Mouse (Mus musculus) neural tube, embryonic 13.5 days (tissue): ENCODE measurements around the gene Rab7. TPM values are rescaled to one million over a fixed set of nuclear protein-coding genes. Genes with fewer than 3 reads are reported as not detected.

Experiments used
- ATAC-seq: fragments of 200-750 bp; cut with Nextera tagmentation; 2 replicates; pipeline ENCODE4 v1.8.0; 2017; ENCODE audit warnings: low read depth, mild to moderate bottlenecking, moderate TSS enrichment, moderate library complexity
- H3K27ac ChIP-seq: fragments of 300-500 bp; sonication (generic); replicated peaks from 2 replicates; pipeline ENCODE4 v1.5.1; 2015; ENCODE audit warnings: moderate library complexity, mild to moderate bottlenecking, inconsistent platforms
- H3K27me3 ChIP-seq: fragments of 300-500 bp; sonication (generic); 2 replicates; pipeline ENCODE4 v1.6.1; 2015; ENCODE audit warnings: mild to moderate bottlenecking, inconsistent platforms
- H3K36me3 ChIP-seq: fragments of 300-500 bp; sonication (generic); 2 replicates; pipeline ENCODE4 v1.6.1; 2015; ENCODE audit warnings: mild to moderate bottlenecking, inconsistent platforms
- H3K4me1 ChIP-seq: fragments of 300-500 bp; sonication (generic); replicated peaks from 2 replicates; pipeline ENCODE4 v1.6.1; 2015; ENCODE audit warnings: inconsistent platforms
- H3K4me2 ChIP-seq: fragments of 300-500 bp; sonication (generic); 2 replicates; pipeline ENCODE4 v1.6.1; 2015; ENCODE audit warnings: inconsistent platforms, mild to moderate bottlenecking, moderate library complexity
- H3K4me3 ChIP-seq: fragments of 300-500 bp; sonication (generic); 2 replicates; pipeline ENCODE4 v1.5.1; 2015; ENCODE audit warnings: mild to moderate bottlenecking, inconsistent platforms
- H3K9ac ChIP-seq: fragments of 300-500 bp; sonication (generic); 2 replicates; pipeline ENCODE4 v1.6.1; 2015; ENCODE audit warnings: moderate library complexity, mild to moderate bottlenecking, inconsistent platforms
- H3K9me3 ChIP-seq: fragments of 300-500 bp; sonication (generic); 2 replicates; pipeline ENCODE4 v1.6.1; 2016; ENCODE audit warnings: inconsistent platforms
- WGBS: fragments of 180-500 bp; shearing (Covaris S2); methylation state at CpG from one replicate; pipeline ENCODE4 v1.1.7; 2015; 5-methylcytosine and 5-hydroxymethylcytosine counted together
- polyA plus RNA-seq: library from polyadenylated mRNA; unstranded; fragments of >200 nt; fragmentation: Nextera tagmentation; extraction: Ambion mirVana; gene quantifications from 2 replicates; pipeline ENCODE4 v1.2.1, GENCODE M21; 2015

The Rab7 gene
- polyA plus RNA-seq, 1 experiment from 2014 or later, result 327 TPM

- Histone ChIP-seq H3K4me3 (no peak overlapping the region), H3K27ac (no peak overlapping the region), H3K36me3 (no peaks in the 10 kb centered on the region), H3K9me3 (no peaks in the 10 kb centered on the region), H3K27me3 (peaks cover 19% of the 10 kb centered on the region), H3K4me1 (no peaks in the 10 kb centered on the region), H3K9ac (no peak overlapping the region), H3K4me2 (no peak overlapping the region)
- 56% methylated on average over 3 of the region's 3 CpGs for WGBS
- no peak for ATAC-seq
These were observed 20.9 kb upstream of the Rab7 start for GRCm38 (mm10) chr6:88065968-88066367.

DNA sequence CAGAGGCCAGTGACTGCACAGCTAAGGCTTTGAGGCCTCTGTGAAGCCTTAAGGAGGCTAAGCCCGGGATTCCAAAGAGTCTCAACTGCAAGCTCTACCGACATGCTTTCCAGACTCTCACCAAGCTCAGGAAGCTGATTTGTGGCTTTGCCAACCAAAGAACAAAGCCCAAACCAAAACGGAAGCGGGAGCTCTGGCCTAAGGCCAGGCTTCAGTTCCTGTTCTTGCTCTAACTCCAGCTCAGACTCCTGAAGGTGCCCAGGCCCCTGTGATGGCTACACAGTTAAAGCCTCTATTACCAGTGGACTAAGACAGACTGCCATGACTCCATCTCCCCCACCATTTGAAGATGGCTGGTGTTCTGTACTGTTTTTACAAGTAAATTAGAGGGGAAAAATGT lies 20.0 kb upstream of the Rab7 start:
- ATAC-seq, result no peak
- 70% methylated on average over 4 of the region's 4 CpGs for WGBS
- H3K27ac ChIP-seq, result no peak overlapping the region

GRCm38 (mm10) chr6:88064072-88064642 lies 19.1 kb upstream of the Rab7 start:
- H3K9ac ChIP-seq, result no peak overlapping the region
- H3K36me3 ChIP-seq, result no peaks in the 10 kb centered on the region
- no peak overlapping the region for H3K4me2 ChIP-seq
- H3K27me3 ChIP-seq, result peaks cover 7% of the 10 kb centered on the region; the same call in 1 of the 2 replicates
- H3K4me3 ChIP-seq, result no peak overlapping the region
- no peaks in the 10 kb centered on the region for H3K9me3 ChIP-seq
- WGBS, result 91% methylated on average over 3 of the region's 3 CpGs
- H3K4me1 ChIP-seq, result no peaks in the 10 kb centered on the region
- no peak overlapping the region for H3K27ac ChIP-seq
- no peak for ATAC-seq

More for the DNA sequence above, 20.0 kb upstream of the Rab7 start:
- Histone ChIP-seq H3K4me3 (no peak overlapping the region), H3K9me3 (no peaks in the 10 kb centered on the region), H3K36me3 (no peaks in the 10 kb centered on the region), H3K9ac (no peak overlapping the region), H3K4me2 (no peak overlapping the region), H3K27me3 (peaks cover 17% of the 10 kb centered on the region), H3K4me1 (no peaks in the 10 kb centered on the region)

DNA sequence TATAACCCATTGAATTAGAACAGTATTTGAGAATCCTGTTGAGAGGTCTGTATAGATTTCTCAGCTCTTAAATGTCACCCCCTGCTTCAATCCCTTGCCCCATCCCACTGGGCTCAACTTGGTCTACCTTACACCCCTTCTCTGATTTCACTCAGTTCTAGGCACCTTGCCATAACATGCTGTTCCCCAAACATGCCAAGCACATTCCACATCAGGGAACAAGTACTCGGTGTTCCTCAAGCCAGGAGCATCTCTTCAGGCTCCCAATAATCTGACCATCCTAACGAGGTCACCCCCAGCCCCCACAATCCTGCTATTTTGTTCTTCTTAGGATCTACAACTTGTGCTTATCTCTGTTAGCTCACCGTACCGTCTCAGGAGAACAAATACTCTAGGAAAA lies 17.3 kb upstream of the Rab7 start:
- H3K27ac ChIP-seq, result no peak overlapping the region
- ATAC-seq, result no peak
- H3K4me1 ChIP-seq, result no peaks in the 10 kb centered on the region
- WGBS, result 86% methylated on average over 4 of the region's 4 CpGs
- no peak overlapping the region for H3K4me3 ChIP-seq
- no peaks in the 10 kb centered on the region for H3K9me3 ChIP-seq
- H3K9ac ChIP-seq, result no peak overlapping the region
- no peaks in the 10 kb centered on the region for H3K27me3 ChIP-seq
- H3K36me3 ChIP-seq, result no peaks in the 10 kb centered on the region
- H3K4me2 ChIP-seq, result no peak overlapping the region

DNA sequence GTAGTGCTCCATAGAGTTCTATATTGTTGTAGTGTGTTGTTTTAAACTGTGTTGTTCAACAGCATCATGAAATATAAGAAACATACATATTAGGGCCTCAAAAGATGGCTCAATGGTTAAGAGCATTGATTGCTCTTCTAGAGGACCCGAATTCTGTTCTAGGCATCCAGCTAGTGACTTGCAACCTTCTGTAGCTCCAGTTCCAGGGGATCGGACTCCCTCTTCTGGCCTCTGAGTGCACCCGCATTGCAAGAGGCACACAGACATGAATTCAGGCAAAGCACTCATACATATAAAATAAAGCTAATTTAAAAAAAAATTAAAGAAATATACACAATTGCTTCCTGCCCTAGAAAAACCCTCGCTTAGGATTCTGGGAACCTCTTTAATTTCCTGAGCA lies 16.3 kb upstream of the Rab7 start:
- no peak overlapping the region for H3K27ac ChIP-seq
- 83% methylated on average over 4 of the region's 4 CpGs for WGBS
- no peak overlapping the region for H3K9ac ChIP-seq
- H3K9me3 ChIP-seq, result no peaks in the 10 kb centered on the region
- H3K36me3 ChIP-seq, result no peaks in the 10 kb centered on the region
- H3K4me3 ChIP-seq, result no peak overlapping the region
- H3K27me3 ChIP-seq, result no peaks in the 10 kb centered on the region
- no peaks in the 10 kb centered on the region for H3K4me1 ChIP-seq
- ATAC-seq, result no peak
- H3K4me2 ChIP-seq, result no peak overlapping the region

DNA sequence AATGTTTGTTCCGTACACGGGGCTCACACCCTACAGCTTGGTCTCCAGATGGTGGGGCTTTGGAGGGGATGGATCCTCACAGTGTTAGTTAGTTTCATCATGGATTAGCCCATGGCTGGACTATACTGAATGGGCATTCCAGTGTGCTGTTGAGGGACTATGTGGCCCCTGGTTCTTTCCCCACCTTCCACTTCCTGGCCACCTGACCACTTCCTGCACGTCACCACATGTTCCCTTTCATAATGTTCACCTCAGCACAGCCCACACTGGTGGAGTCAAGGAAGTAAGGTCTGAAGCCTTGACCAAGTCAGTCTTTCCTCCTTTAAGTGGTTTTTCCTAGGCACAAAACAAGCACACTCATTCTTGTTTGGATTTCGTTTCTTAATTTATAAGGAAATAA lies 15.5 kb upstream of the Rab7 start:
- H3K4me3 ChIP-seq, result no peak overlapping the region
- ATAC-seq, result no peak
- no peaks in the 10 kb centered on the region for H3K9me3 ChIP-seq
- H3K4me1 ChIP-seq, result no peaks in the 10 kb centered on the region
- no peak overlapping the region for H3K27ac ChIP-seq
- H3K4me2 ChIP-seq, result no peak overlapping the region
- no peak overlapping the region for H3K9ac ChIP-seq
- 83% methylated on average over 4 of the region's 4 CpGs for WGBS
- no peaks in the 10 kb centered on the region for H3K27me3 ChIP-seq
- H3K36me3 ChIP-seq, result no peaks in the 10 kb centered on the region

DNA sequence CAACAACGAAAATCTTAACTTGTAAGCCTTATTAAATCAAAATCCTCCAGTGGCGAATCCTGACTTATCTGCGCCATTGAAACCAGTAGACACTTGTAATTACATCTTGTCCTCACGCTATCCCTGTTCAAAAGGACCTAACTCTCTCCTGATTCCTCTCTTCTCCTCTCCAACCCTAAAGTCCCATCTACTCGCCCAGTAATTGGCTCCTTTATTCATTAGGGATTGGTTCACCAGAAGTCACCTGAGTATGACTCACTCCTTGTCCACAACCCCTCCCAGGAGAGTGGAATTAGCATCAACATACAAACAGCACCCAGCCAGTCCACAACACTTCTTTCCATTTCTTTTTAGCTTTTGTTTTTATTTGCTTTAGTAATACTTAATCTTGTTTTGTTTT lies 14.8 kb upstream of the Rab7 start:
- H3K9me3 ChIP-seq, result no peaks in the 10 kb centered on the region
- H3K9ac ChIP-seq, result no peak overlapping the region
- ATAC-seq, result no peak
- no peaks in the 10 kb centered on the region for H3K36me3 ChIP-seq
- H3K27ac ChIP-seq, result no peak overlapping the region
- no peaks in the 10 kb centered on the region for H3K4me1 ChIP-seq
- WGBS, result 84% methylated on average over 5 of the region's 5 CpGs
- H3K27me3 ChIP-seq, result no peaks in the 10 kb centered on the region
- no peak overlapping the region for H3K4me2 ChIP-seq
- H3K4me3 ChIP-seq, result no peak overlapping the region

- no peaks in the 10 kb centered on the region for H3K4me1 ChIP-seq
- no peak for ATAC-seq
- H3K4me3 ChIP-seq, result no peak overlapping the region
- H3K27ac ChIP-seq, result no peak overlapping the region
- no peaks in the 10 kb centered on the region for H3K36me3 ChIP-seq
- peaks cover 19% of the 10 kb centered on the region; the same call in 1 of the 2 replicates for H3K27me3 ChIP-seq
- no peak overlapping the region for H3K4me2 ChIP-seq
- H3K9ac ChIP-seq, result no peak overlapping the region
- WGBS, result 92% methylated on average over 5 of the region's 5 CpGs
- no peaks in the 10 kb centered on the region for H3K9me3 ChIP-seq
These were observed 11.8 kb upstream of the Rab7 start for GRCm38 (mm10) chr6:88056866-88057265.

GRCm38 (mm10) chr6:88055663-88056062 lies 10.6 kb upstream of the Rab7 start:
- Histone ChIP-seq H3K4me2 (no peak overlapping the region), H3K36me3 (no peaks in the 10 kb centered on the region), H3K27me3 (peaks cover 23% of the 10 kb centered on the region), H3K4me3 (no peak overlapping the region), H3K27ac (no peak overlapping the region), H3K9me3 (no peaks in the 10 kb centered on the region), H3K4me1 (no peaks in the 10 kb centered on the region), H3K9ac (no peak overlapping the region)
- WGBS, result 83% methylated on average over 5 of the region's 5 CpGs
- ATAC-seq, result no peak

GRCm38 (mm10) chr6:88054081-88054835 lies 9.2 kb upstream of the Rab7 start:
- no peaks in the 10 kb centered on the region for H3K9me3 ChIP-seq
- no peak overlapping the region for H3K4me3 ChIP-seq
- ATAC-seq, result no peak
- 64% methylated on average over 9 of the region's 9 CpGs for WGBS
- no peaks in the 10 kb centered on the region for H3K36me3 ChIP-seq
- no peak overlapping the region for H3K27ac ChIP-seq
- peaks cover 29% of the 10 kb centered on the region for H3K27me3 ChIP-seq
- no peaks in the 10 kb centered on the region for H3K4me1 ChIP-seq
- H3K4me2 ChIP-seq, result no peak overlapping the region
- no peak overlapping the region for H3K9ac ChIP-seq

DNA sequence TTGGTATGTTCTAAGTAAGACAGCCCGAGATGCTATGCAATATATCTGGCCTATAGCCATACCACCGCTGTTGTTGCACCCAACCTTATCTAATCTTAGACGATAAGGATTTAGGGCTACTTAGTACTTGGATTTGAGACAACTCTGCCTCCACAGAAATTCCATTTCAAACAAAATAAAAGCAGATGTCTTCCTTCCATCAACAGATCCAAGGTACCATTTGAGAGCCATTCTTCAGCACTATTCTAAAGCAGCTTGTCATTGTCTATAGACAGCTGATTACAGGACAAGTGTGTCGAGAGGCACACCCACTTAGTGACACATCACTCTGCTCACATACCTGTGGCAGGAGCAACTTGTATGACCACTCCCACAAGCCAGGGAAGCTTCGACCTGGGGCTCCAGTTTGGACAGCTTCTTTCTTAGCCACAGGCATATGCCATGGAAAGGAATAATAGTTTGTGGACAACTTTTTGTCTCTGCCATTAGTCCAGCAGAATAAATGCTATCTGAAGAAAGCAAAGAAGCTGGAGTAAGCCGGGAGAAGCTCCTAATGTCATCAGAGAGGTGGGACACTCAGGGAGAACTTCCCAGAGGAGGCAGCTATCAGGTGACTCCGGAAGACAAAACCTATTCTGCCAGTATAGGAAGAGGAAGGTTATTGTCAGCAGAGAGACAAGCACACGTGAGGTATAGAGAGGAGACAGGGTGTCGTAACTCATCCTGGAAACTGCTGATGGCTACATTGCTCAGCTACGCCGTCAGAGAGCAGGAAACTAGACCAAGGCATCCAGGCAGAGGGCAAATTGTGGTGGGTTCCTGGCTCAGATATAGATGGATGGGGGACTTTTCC lies 8.4 kb upstream of the Rab7 start:
- H3K36me3 ChIP-seq, result no peaks in the 10 kb centered on the region
- no peaks in the 10 kb centered on the region for H3K9me3 ChIP-seq
- ATAC-seq, result no peak
- no peak overlapping the region for H3K27ac ChIP-seq
- no peak overlapping the region for H3K4me2 ChIP-seq
- WGBS, result 68% methylated on average over 11 of the region's 11 CpGs
- H3K27me3 ChIP-seq, result peaks cover 36% of the 10 kb centered on the region
- H3K9ac ChIP-seq, result no peak overlapping the region
- H3K4me1 ChIP-seq, result no peaks in the 10 kb centered on the region
- no peak overlapping the region for H3K4me3 ChIP-seq

GRCm38 (mm10) chr6:88051206-88051605 lies 6.1 kb upstream of the Rab7 start:
- no peaks in the 10 kb centered on the region for H3K9me3 ChIP-seq
- H3K4me2 ChIP-seq, result no peak overlapping the region
- 88% methylated on average over 5 of the region's 5 CpGs for WGBS
- no peaks in the 10 kb centered on the region for H3K4me1 ChIP-seq
- no peak overlapping the region for H3K4me3 ChIP-seq
- no peak overlapping the region for H3K9ac ChIP-seq
- H3K36me3 ChIP-seq, result no peaks in the 10 kb centered on the region
- peaks cover 53% of the 10 kb centered on the region for H3K27me3 ChIP-seq
- no peak for ATAC-seq
- no peak overlapping the region for H3K27ac ChIP-seq
